Mouse (Mus musculus) spleen, adult 12 weeks (tissue): ENCODE measurements around the gene Pomt2.
"Not testable (repeated sequence)": the region's sequence is repeated elsewhere in the genome, so short reads cannot be mapped to it uniquely, and the experiment has no call there.

ENCODE experiments used
- DNase-seq: peaks from one replicate; pipeline ENCODE4 v3.0.0; 2022; ENCODE audit warnings: low spot score

Gene Pomt2

DNA sequence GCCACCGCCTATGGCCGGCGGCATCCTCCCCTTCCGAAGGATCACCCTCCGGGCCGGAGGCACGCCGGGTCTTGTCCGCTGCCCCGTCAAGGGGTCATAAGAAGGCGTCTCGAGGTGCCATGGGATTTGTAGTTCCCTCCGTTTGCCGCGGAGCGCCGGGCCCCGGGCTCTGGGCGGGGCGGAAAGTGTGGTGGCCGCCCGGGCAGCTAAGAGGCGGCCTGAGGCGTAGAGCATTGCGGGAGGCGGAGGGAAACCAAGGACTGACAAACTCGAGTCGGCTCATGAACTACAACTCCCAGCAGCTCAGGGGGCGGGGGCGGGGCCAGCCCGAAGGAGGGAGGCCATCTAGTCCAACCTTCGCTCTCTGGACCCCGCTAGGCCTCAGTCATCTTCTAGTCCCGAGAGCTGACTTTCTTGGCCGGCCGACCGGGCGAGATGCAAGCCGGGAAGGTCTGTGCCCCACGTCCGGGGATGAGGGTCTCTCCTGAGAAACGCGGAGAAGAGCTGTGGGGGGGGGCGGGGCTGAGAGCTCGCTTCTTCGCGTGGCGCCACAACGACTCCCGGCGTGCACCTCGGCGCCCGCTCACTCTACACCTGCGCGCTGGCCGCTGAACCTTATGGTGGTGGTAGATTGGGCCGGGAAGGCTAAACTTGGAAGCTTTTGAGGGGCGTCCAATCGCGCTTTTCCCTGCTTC, at the start of gene Pomt2:
Gene Pomt2 (minus strand): TSS at position 574 of the 695 bp plus-strand sequence.
- peak; percentile 81 for DNase-seq

GRCm38 (mm10) chr12:87196310-87196709, 48.5 kb upstream of the Pomt2 start:
- DNase-seq, result no peak

- no peak for DNase-seq
These were observed 47.3 kb upstream of the Pomt2 start for GRCm38 (mm10) chr12:87195069-87195468.

DNA sequence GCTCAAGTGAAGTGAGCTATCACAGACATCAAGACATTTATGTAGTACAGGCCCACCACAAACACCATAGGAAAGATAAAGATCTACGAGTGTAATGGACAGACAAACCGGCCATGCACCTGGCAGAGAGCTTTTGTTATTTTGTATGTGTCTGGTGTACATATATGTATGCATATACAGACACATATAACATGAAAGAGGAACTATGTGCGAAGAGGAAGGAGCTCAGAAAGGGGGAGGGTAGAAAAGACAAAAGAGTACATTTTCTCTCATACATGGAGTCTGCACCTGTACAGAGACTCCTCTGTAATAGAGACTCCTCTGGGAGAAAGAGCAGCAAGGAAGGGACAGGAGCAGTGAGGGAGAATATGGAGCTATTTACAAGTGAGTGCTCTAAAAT, 45.2 kb upstream of the Pomt2 start:
- no peak for DNase-seq

GRCm38 (mm10) chr12:87177631-87178030, 29.9 kb upstream of the Pomt2 start:
- DNase-seq, result no peak

GRCm38 (mm10) chr12:87175194-87175946, 27.6 kb upstream of the Pomt2 start:
- DNase-seq, result no peak

DNA sequence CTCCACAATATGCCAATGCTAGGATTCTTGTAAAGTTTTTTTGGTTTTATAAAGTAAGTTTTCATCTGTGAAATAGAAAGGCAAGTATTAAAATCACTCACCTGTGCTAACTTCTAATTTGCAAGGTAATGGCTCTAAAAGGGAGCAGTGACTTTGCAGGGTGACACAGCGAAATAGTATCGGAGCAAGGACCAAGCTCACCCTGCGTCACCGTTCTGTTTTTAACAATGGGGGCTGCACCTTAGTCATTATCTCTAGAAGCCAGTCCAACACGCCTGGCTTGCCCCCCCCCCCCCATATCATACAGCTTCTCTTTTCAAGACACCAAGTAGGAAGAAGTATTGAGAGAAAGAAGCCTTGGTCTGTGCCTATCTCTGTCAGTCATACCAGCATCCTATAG, 13.0 kb upstream of the Pomt2 start:
- no peak for DNase-seq

DNA sequence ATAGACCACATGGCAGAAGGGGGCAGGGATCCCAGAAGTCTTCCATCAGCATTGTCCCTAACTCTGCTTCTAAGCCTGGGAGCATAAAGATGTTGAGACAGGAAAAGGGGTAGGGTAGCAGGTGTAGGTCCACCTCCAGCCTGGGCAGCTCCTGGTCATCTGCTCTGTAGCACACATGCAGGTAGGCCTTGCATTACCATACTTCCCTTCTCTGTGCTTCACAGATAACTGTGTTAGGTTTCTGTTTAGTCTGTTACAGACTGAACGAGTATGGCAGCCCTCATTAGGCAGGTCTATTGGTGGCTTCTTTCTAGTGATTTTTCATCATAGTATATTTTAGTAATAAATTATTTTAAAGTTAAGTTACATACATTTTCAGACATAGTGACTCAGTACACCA, 12.5 kb upstream of the Pomt2 start:
- DNase-seq, result no peak

DNA sequence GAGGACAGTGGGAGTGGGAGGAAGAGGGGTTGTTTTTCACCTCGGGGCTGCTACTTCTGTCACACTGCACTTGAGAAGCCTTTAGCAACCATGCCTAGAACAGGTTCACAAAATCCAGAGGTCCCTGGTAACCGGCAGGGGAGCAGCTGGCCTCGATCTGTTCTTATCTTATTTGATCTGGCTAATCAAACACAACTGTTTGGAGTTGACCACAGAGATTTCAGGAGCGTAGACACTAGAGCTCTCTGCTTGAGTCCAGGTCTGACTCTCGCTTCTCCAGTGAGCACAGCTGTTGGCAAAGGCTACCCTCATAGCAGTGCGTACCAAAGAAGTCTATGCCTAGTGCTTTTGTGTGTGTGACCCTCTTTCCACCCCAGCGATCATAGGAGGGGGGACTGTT, 10.3 kb upstream of the Pomt2 start:
- DNase-seq, result no peak

- DNase-seq, result no peak
These were observed 9.6 kb upstream of the Pomt2 start for GRCm38 (mm10) chr12:87157361-87157760.

GRCm38 (mm10) chr12:87154448-87154847, 6.7 kb upstream of the Pomt2 start:
- DNase-seq, result not testable (repeated sequence)

DNA sequence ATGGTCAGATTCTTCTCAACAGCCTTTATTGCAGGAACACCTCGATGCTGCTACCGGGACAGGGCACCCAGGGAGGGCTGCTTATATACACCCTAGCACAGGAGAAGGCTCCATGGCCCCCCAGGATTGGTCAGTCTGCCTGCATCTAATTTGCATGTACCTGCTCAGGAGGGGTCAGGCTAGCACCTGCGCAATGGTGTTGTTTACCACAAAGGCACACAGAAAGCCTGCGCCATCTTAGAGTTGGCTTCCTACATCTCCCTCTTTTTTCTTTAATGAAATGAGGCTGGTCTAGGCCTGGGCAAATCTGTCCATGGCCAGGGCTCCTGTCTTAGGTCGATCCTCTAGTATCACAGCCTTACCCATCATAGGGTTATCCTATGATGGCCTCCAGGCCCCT, 1.7 kb upstream of the Pomt2 start:
- DNase-seq, result no peak

GRCm38 (mm10) chr12:87148136-87148535, 368 bp upstream of the Pomt2 start:
- DNase-seq, result no peak

DNA sequence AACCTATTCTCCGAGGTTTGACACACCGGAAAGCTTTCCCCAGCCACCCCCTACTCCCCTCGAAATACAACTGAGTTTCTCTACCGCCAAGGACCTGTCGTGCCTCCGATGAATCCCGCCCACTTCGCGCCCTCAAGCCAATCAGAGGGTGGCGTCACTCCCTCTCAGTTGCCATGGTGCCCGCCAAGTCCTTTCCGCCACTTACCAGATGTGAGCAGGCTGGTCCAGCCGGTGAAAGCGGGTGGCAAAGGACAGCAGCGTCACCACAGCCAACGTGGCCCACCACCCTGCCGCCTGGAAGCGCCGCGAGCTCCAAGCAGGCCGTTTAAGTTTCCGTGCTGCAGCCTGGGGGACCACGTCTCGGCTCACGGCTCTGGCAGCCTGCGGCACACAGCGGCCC, 802 bp downstream of the Pomt2 start, which contains the start of gene Gstz1:
Gene Gstz1 (plus strand): TSS at position 200 of the 400 bp plus-strand sequence.
- DNase-seq, result peak; percentile 83

- DNase-seq, result no peak
These were observed 5.6 kb downstream of the Pomt2 start for GRCm38 (mm10) chr12:87142156-87142555.

- DNase-seq, result no peak
These were observed 9.0 kb downstream of the Pomt2 start for GRCm38 (mm10) chr12:87138768-87139167.

DNA sequence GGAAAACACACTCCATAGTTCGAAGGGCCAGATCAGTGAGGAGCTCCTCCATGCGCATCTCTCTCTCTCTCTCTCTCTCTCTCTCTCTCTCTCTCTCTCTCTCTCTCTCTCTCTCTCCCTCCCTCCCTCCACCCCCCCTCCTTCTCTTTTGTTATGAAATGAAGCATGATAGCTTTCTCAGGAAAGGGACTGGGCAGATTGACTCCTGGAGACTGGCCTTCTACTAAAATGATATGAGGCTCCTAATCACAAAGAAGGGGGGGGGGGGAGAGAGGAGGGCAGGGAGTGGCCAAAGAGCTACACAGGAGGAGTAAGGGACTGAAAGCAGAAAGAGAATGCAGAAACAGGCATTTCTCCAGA, 9.4 kb downstream of the Pomt2 start:
- no peak for DNase-seq

- no peak for DNase-seq
These were observed 10.1 kb downstream of the Pomt2 start for GRCm38 (mm10) chr12:87137439-87138341.

DNA sequence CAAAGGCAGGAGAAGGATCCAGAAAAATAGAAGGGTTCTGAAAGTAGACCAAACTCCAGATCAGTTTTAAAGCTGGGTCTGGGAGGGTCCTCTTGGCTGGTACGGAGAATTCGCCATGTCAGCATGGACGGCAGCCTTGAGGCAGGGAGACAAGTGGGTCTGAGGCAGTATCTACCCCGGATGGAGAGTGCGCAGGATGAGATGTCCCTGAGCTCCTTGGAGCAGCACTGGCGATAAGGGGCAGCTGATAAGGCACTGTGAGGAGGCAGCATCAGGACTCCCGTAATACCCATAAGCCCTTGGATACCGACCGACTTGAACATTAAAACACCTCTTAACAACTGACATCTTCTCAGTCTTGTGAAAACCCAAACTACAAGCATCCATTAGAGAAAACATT, 15.0 kb downstream of the Pomt2 start:
- DNase-seq, result no peak

DNA sequence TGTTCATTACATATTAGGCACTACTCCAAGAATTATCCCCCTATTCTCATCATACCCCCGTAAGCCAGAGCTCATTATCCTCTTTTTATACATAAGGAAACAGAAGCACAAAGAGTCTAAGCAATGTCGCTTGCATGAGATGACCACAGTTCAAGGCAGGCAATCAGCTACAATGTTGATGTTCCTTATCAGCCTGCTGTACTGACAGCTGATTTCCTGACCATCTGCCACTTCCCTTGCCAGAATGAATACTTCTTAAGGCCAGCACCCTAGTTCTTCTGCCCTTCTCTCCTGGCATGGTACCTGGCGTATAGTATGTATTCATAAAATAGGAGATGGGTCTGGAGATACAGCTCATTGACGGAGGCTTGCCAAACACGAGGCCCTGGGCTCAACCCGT, 15.6 kb downstream of the Pomt2 start:
- no peak for DNase-seq

- no peak for DNase-seq
These were observed 16.1 kb downstream of the Pomt2 start for GRCm38 (mm10) chr12:87131619-87132018.

- no peak for DNase-seq
These were observed 16.6 kb downstream of the Pomt2 start for GRCm38 (mm10) chr12:87131181-87131580.

GRCm38 (mm10) chr12:87130224-87130623, 17.5 kb downstream of the Pomt2 start:
- DNase-seq, result no peak
